Mouse (Mus musculus) liver, adult 2 months (tissue): ENCODE measurements around the gene Aaas. TPM values are rescaled to one million over a fixed set of nuclear protein-coding genes. Genes with fewer than 3 reads are reported as not detected.

Experiments used
- DNase-seq: peaks from one replicate; pipeline ENCODE4 v3.0.0-alpha.2; 2011; ENCODE audit warnings: low read depth, low spot score; ENCODE audit errors: extremely low read depth
- H3K27ac ChIP-seq: fragments of 200-500 bp; replicated peaks from 2 replicates; pipeline ENCODE4 v1.5.1; 2012; ENCODE audit warnings: low read depth, mild to moderate bottlenecking, control low read depth, inconsistent platforms, low read length; ENCODE audit not compliant: insufficient read depth
- H3K27me3 ChIP-seq: fragments of 200-500 bp; 2 replicates; pipeline ENCODE4 v1.6.1; 2012; ENCODE audit warnings: mild to moderate bottlenecking, moderate library complexity, low read length, inconsistent platforms; ENCODE audit not compliant: control insufficient read depth, insufficient read depth
- H3K36me3 ChIP-seq: fragments of 200-500 bp; 2 replicates; pipeline ENCODE4 v1.6.1; 2012; ENCODE audit warnings: low read length, inconsistent platforms; ENCODE audit not compliant: control insufficient read depth, insufficient read depth
- H3K4me1 ChIP-seq: fragments of 200-500 bp; 2 replicates; pipeline ENCODE4 v1.6.1; 2011; ENCODE audit warnings: low read length; ENCODE audit not compliant: control insufficient read depth, insufficient read depth
- H3K4me3 ChIP-seq: fragments of 200-500 bp; 2 replicates; pipeline ENCODE4 v1.5.1; 2011; ENCODE audit warnings: low read depth, mild to moderate bottlenecking, control low read depth, low read length, moderate library complexity; ENCODE audit not compliant: insufficient read depth
- H3K79me2 ChIP-seq: fragments of 200-500 bp; 2 replicates; pipeline ENCODE4 v1.6.1; 2012; ENCODE audit warnings: inconsistent platforms, mild to moderate bottlenecking, low read length, moderate library complexity; ENCODE audit not compliant: control insufficient read depth, insufficient read depth
- H3K9ac ChIP-seq: fragments of 200-500 bp; 2 replicates; pipeline ENCODE4 v1.6.1; 2012; ENCODE audit warnings: low read depth, mild to moderate bottlenecking, control low read depth, inconsistent platforms, low read length
- CTCF ChIP-seq: fragments of 200-500 bp; IDR thresholded peaks from 2 replicates; pipeline ENCODE4 v1.5.1; 2011; ENCODE audit warnings: low read depth, low read length, control low read depth
- POLR2A ChIP-seq: fragments of 200-500 bp; IDR thresholded peaks from 2 replicates; pipeline ENCODE4 v1.6.1; 2011; ENCODE audit warnings: low read length, control low read depth; ENCODE audit not compliant: insufficient read depth; ENCODE audit errors: extremely low read depth
- WGBS: fragments of 180-500 bp; shearing (Covaris S2); methylation state at CpG from one replicate; pipeline ENCODE4 v1.1.7; 2018; 5-methylcytosine and 5-hydroxymethylcytosine counted together
- polyA plus RNA-seq: library from polyadenylated mRNA; depleted of rRNA; stranded (reverse); fragments of >200 nt; gene quantifications from 2 replicates; pipeline ENCODE4 v1.2.3, GENCODE M21; 2012
- total RNA-seq: library from RNA; depleted of rRNA; stranded (reverse); fragments of >200 nt; gene quantifications from 2 replicates; pipeline ENCODE4 v1.2.3, GENCODE M21; 2014

Gene Aaas
- total and polyA plus RNA-seq, 2 experiments, result 4.0 to 24.0 TPM

DNA sequence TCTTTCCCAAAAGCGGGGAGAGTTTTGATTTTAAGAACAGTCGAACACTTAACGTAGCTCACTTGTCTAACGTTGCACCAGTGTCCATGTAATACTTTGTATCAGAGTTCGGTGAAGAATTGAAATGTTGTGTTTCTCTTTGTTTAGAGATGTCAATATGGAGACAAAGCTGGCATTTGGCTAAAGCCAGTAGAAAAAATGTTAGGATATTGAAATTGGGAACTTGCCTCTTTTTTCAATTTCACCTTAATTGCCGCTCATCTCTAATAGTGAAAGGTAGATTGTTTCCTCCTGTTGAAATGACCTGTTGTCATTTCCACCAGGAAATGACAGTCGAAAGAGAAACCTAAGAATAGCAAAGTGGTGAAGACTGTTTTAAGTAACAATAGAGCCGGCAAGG lies 23.7 kb downstream of the Aaas start:
- Histone ChIP-seq H3K4me1 (peaks cover 3% of the 10 kb centered on the region; the same call in 1 of the 2 replicates), H3K4me3 (peak overlapping the region; percentile 87; the same call in 1 of the 2 replicates), H3K79me2 (no peaks in the 10 kb centered on the region; the same call in 1 of the 2 replicates), H3K27ac (no peak overlapping the region), H3K9ac (no peak overlapping the region; the same call in 1 of the 2 replicates), H3K27me3 (no peaks in the 10 kb centered on the region), H3K36me3 (no peaks in the 10 kb centered on the region)
- no peak for DNase-seq
- no peak for TF ChIP-seq POLR2A
- no peak for TF ChIP-seq CTCF
- WGBS, result 39% methylated on average over 8 of the region's 8 CpGs

DNA sequence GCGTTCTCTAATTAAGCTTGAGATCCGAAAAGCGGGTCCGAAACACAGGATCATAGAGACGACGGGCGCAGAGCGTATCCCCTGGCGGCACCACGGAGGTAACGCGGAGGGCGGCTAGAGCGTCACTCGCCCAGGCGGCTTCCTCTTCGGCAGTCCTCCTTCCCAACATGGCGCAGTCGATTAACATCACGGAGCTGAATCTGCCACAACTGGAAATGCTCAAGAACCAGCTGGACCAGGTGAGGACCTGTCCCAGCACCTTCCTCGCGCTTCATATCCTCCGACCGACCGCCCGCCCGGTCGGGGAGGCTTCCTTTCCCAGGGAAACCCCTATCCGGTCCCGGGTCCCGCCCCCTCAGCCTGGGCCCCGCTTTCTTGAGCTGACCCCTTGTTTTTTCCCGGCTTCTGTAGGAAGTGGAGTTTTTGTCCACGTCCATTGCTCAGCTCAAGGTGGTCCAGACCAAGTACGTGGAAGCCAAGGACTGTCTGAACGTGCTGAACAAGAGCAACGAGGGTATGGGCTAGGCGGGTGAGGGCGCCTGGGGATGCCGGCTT lies 24.5 kb downstream of the Aaas start, which contains the start of gene Pfdn5:
TSS of gene Pfdn5 (plus strand) at position 95 of the 555 bp plus-strand sequence.
- Histone ChIP-seq H3K4me1 (peaks cover 2% of the 10 kb centered on the region; the same call in 1 of the 2 replicates), H3K27ac (peak within 1 kb of the TSS; percentile 70), H3K27me3 (no peaks in the 10 kb centered on the region), H3K79me2 (no peaks in the 10 kb centered on the region; the same call in 1 of the 2 replicates), H3K4me3 (peak within 1 kb of the TSS; percentile 87), H3K9ac (peak within 1 kb of the TSS; percentile 81), H3K36me3 (no peaks in the 10 kb centered on the region)
- 0 out of 2 replicates have a peak, but pooled peaks have one; percentile 21 for TF ChIP-seq POLR2A
- peak; percentile 54 for TF ChIP-seq CTCF
- under 1% methylated on average over 40 of the region's 40 CpGs for WGBS
- peak; percentile 77 for DNase-seq

DNA sequence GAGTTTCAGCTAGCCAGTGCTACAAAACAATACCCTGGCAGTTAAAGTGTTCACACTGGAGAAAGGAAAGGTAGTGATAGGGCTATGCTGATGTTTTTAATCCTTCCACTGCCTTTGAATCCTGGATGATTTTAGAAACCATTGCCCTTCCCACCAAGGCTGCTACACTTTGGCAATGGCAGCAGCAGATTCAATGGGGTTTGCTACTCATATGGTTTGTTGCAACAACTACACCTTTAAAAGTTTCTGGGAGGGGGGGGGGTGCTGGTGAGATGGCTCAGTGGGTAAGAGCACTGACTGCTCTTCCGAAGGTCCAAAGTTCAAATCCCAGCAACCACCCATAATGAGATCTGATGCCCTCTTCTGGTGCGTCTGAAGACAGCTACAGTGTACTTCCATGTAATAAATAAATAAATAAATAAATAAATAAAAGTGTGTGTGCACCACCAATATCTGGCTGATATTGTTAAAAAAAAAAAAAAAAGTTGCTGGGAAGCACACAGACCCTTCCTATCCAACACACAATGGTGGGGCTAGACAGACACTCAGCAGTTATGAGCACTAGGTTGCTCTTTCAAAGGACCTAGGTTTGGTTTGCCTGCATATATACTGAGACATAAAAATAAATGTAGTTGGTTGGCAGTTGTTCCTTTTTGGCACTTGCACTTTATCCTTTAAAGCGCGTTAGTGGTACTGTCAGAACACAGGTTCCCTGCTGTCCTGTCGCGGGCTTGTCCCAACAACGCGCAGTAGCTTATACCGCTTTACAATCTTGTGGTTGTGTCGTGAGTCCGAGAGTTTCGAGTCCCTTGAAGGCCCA lies 25.7 kb downstream of the Aaas start:
- WGBS, result 72% methylated on average over 12 of the region's 12 CpGs
- Histone ChIP-seq H3K4me3 (no peak overlapping the region), H3K79me2 (no peaks in the 10 kb centered on the region; the same call in 1 of the 2 replicates), H3K27me3 (no peaks in the 10 kb centered on the region), H3K9ac (no peak overlapping the region), H3K27ac (no peak overlapping the region), H3K36me3 (no peaks in the 10 kb centered on the region), H3K4me1 (peaks cover 2% of the 10 kb centered on the region; the same call in 1 of the 2 replicates)
- no peak for TF ChIP-seq CTCF
- no peak for TF ChIP-seq POLR2A
- DNase-seq, result no peak

DNA sequence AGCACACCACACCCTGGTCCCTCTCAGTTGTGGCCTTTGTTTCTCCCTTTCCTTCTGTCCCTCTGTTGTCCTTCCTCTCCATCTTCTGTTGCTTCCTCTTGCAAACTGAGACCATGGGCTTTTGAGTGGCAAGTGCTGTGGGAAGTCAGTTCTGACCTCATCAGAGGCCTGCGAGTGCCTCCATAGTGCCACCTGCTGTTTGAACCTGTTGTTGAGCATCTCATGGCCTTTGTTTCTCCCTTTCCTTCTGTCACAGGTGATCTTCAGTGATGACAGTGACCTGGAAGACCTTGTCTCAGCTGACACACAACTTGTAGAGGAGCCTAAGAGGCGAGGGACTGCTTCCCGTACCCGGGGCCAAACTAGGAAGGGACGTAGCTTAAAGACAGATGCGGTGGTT lies 34.3 kb downstream of the Aaas start:
- no peak overlapping the region for H3K4me3 ChIP-seq
- H3K9ac ChIP-seq, result no peak overlapping the region
- H3K36me3 ChIP-seq, result no peaks in the 10 kb centered on the region
- peak; percentile 48 for DNase-seq
- H3K79me2 ChIP-seq, result no peaks in the 10 kb centered on the region
- TF ChIP-seq POLR2A, result no peak
- peak; percentile 80 for TF ChIP-seq CTCF
- H3K4me1 ChIP-seq, result no peaks in the 10 kb centered on the region
- 85% methylated on average over 6 of the region's 6 CpGs for WGBS
- H3K27ac ChIP-seq, result no peak overlapping the region
- H3K27me3 ChIP-seq, result no peaks in the 10 kb centered on the region

DNA sequence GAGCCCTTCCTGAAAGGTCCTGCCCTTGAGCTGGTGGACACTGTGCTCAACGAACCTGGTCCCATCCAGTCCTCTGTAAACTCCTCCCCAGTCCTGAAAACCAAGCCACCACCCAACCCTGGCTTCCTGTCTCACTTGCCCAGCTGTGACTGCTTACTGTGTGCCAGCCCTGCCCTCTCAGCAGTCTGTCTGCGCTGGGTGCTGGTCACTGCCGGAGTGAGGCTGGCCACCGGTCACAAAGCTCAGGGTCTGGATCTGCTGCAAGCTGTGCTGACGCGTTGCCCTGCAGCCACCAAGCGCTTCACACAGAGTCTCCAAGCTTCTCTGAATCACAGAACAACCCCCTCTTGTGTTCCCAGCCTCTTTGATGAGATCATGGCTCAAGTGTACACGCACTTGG lies 35.3 kb downstream of the Aaas start:
- DNase-seq, result no peak
- Histone ChIP-seq H3K79me2 (no peaks in the 10 kb centered on the region), H3K4me3 (no peak overlapping the region), H3K4me1 (no peaks in the 10 kb centered on the region; the same call in 1 of the 2 replicates), H3K27me3 (no peaks in the 10 kb centered on the region), H3K36me3 (no peaks in the 10 kb centered on the region), H3K9ac (no peak overlapping the region), H3K27ac (no peak overlapping the region)
- TF ChIP-seq POLR2A, result no peak
- no peak for TF ChIP-seq CTCF
- WGBS, result 94% methylated on average over 8 of the region's 8 CpGs

DNA sequence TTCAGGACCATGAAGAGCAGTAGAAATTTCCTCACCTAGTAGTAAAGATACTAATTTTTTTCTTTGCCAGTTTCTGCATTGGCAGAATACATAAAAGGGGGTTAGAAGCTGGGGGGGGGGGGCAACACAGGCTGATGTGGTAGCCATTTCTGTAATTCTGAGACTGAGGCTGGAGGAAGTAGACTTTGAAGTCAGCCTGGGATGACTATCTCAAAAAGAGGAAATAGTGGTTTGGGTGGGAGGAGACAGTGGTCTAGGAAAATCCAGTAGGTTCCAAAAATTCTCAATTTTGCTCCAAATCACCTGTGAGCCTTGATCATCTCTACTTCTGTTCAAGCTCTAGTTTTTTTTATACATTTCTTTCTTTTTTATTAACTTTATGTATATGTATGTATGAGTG lies 39.1 kb downstream of the Aaas start:
- Histone ChIP-seq H3K36me3 (no peaks in the 10 kb centered on the region), H3K9ac (no peak overlapping the region), H3K79me2 (no peaks in the 10 kb centered on the region), H3K4me1 (peaks cover 2% of the 10 kb centered on the region; the same call in 1 of the 2 replicates), H3K27ac (no peak overlapping the region), H3K4me3 (no peak overlapping the region), H3K27me3 (no peaks in the 10 kb centered on the region)
- DNase-seq, result no peak
- TF ChIP-seq POLR2A, result no peak
- no peak for TF ChIP-seq CTCF
